Mouse (Mus musculus) lung, embryonic 14.5 days (tissue): ENCODE measurements around the gene Ints3. TPM values are rescaled to one million over a fixed set of nuclear protein-coding genes. Genes with fewer than 3 reads are reported as not detected.

Experiments used
- ATAC-seq: fragments of 200-750 bp; cut with Nextera tagmentation; 2 replicates; pipeline ENCODE4 v1.8.0; 2017; ENCODE audit warnings: mild to moderate bottlenecking, moderate TSS enrichment, moderate library complexity; ENCODE audit not compliant: insufficient read depth
- DNase-seq: peaks from one replicate; pipeline ENCODE4 v3.0.0-alpha.2; 2015
- H3K27ac ChIP-seq: fragments of 300-500 bp; sonication (generic); 2 replicates; pipeline ENCODE4 v1.5.1; 2014; ENCODE audit warnings: low read depth, mild to moderate bottlenecking, moderate library complexity
- H3K27me3 ChIP-seq: fragments of 300-500 bp; sonication (generic); 2 replicates; pipeline ENCODE4 v1.6.1; 2014; ENCODE audit warnings: low read length, control low read depth; ENCODE audit not compliant: insufficient read depth
- H3K36me3 ChIP-seq: fragments of 300-500 bp; sonication (generic); 2 replicates; pipeline ENCODE4 v1.6.1; 2014; ENCODE audit warnings: control low read depth; ENCODE audit not compliant: insufficient read depth
- H3K4me1 ChIP-seq: fragments of 300-500 bp; sonication (generic); 2 replicates; pipeline ENCODE4 v1.6.1; 2014; ENCODE audit warnings: antibody characterized with exemption, control low read depth; ENCODE audit not compliant: insufficient read depth
- H3K4me2 ChIP-seq: fragments of 300-500 bp; sonication (generic); 2 replicates; pipeline ENCODE4 v1.6.1; 2014; ENCODE audit warnings: mild to moderate bottlenecking
- H3K4me3 ChIP-seq: fragments of 300-500 bp; sonication (generic); 2 replicates; pipeline ENCODE4 v1.5.1; 2014; ENCODE audit warnings: low read depth, low read length
- H3K9ac ChIP-seq: fragments of 300-500 bp; sonication (generic); 2 replicates; pipeline ENCODE4 v1.6.1; 2014
- H3K9me3 ChIP-seq: fragments of 300-500 bp; sonication (generic); 2 replicates; pipeline ENCODE4 v1.6.1; 2016; ENCODE audit warnings: low read depth, low read length, control low read depth
- CTCF ChIP-seq: IDR thresholded peaks from 2 replicates; pipeline ENCODE4 v1.5.1; 2016; ENCODE audit warnings: antibody characterized with exemption, low read depth
- WGBS: fragments of 180-500 bp; shearing (Covaris S2); extraction: QIAGEN DNeasy Blood & Tissue Kit; methylation state at CpG from one replicate; pipeline ENCODE4 v1.1.7; 2014; 5-methylcytosine and 5-hydroxymethylcytosine counted together
- polyA plus RNA-seq: library from polyadenylated mRNA; unstranded; fragments of >200 nt; fragmentation: Nextera tagmentation; extraction: Ambion mirVana; gene quantifications from 2 replicates; pipeline ENCODE4 v1.2.1, GENCODE M21; 2014

The Ints3 gene
- 38.5 and 40.5 TPM in 2 replicates for polyA plus RNA-seq

- peak; percentile 99 for DNase-seq
- Histone ChIP-seq H3K9me3 (no peaks in the 10 kb centered on the region), H3K36me3 (no peaks in the 10 kb centered on the region), H3K27ac (peak within 1 kb of the TSS; percentile 96), H3K4me1 (peaks cover 21% of the 10 kb centered on the region; the same call in 1 of the 2 replicates), H3K27me3 (no peaks in the 10 kb centered on the region), H3K4me3 (peak within 1 kb of the TSS; percentile 68), H3K9ac (peak within 1 kb of the TSS; percentile 90), H3K4me2 (peak within 1 kb of the TSS; percentile 92)
- WGBS, result under 1% methylated on average over 52 of the region's 52 CpGs
- no peak for TF ChIP-seq CTCF
- peak; percentile 100 for ATAC-seq
Measured at GRCm38 (mm10) chr3:90433381-90434020, at the start of gene Ints3. Ints3 (minus strand) TSS chr3:90433622.

GRCm38 (mm10) chr3:90475831-90476611 lies 42.6 kb upstream of the Ints3 start, which contains the start of gene Ilf2:
Ilf2 (plus strand) TSS chr3:90476126.
- TF ChIP-seq CTCF, result peak; percentile 67
- Histone ChIP-seq H3K4me2 (peak within 1 kb of the TSS; percentile 78), H3K4me3 (peak within 1 kb of the TSS; percentile 80), H3K9ac (peak within 1 kb of the TSS; percentile 96), H3K27ac (peak within 1 kb of the TSS; percentile 95), H3K27me3 (no peaks in the 10 kb centered on the region), H3K36me3 (peaks cover 37% of the 10 kb centered on the region), H3K9me3 (no peaks in the 10 kb centered on the region), H3K4me1 (no peaks in the 10 kb centered on the region)
- WGBS, result under 1% methylated on average over 45 of the region's 45 CpGs
- peak; percentile 99 for ATAC-seq
- peak; percentile 99 for DNase-seq

- Histone ChIP-seq H3K36me3 (peaks cover 30% of the 10 kb centered on the region), H3K27me3 (no peaks in the 10 kb centered on the region), H3K9ac (no peak overlapping the region), H3K9me3 (no peaks in the 10 kb centered on the region), H3K27ac (no peak overlapping the region), H3K4me3 (peak overlapping the region; percentile 35), H3K4me1 (no peaks in the 10 kb centered on the region), H3K4me2 (peak overlapping the region; percentile 51)
- 38% methylated on average over 15 of the region's 16 CpGs for whole genome bisulfite sequencing
- no peak for TF ChIP-seq CTCF
- DNase-seq (no peak), ATAC-seq (peak; percentile 1; the same call in 1 of the 2 replicates)
Measured at GRCm38 (mm10) chr3:90475151-90475830, 41.9 kb upstream of the Ints3 start.

GRCm38 (mm10) chr3:90472213-90472612 lies 38.8 kb upstream of the Ints3 start:
- no peaks in the 10 kb centered on the region for H3K27me3 ChIP-seq
- no peak overlapping the region for H3K27ac ChIP-seq
- 0 out of 2 replicates have a peak, but pooled peaks cover 2% of the 10 kb centered on the region for H3K36me3 ChIP-seq
- no peak overlapping the region for H3K9ac ChIP-seq
- H3K4me1 ChIP-seq, result no peaks in the 10 kb centered on the region
- no peak overlapping the region for H3K4me3 ChIP-seq
- WGBS, result 27% methylated on average over 3 of the region's 3 CpGs
- TF ChIP-seq CTCF, result peak; percentile 45
- H3K9me3 ChIP-seq, result no peaks in the 10 kb centered on the region
- DNase-seq (peak; percentile 59), ATAC-seq (no peak)
- no peak overlapping the region for H3K4me2 ChIP-seq

- ATAC-seq (no peak), DNase-seq (no peak)
- peaks cover 31% of the 10 kb centered on the region for H3K27me3 ChIP-seq
- no peaks in the 10 kb centered on the region for H3K36me3 ChIP-seq
- no peak overlapping the region for H3K9ac ChIP-seq
- H3K4me1 ChIP-seq, result peaks cover 4% of the 10 kb centered on the region; the same call in 1 of the 2 replicates
- no peak overlapping the region for H3K4me2 ChIP-seq
- 90% methylated on average over 10 of the region's 10 CpGs for WGBS
- no peak for TF ChIP-seq CTCF
- no peaks in the 10 kb centered on the region for H3K9me3 ChIP-seq
- no peak overlapping the region for H3K4me3 ChIP-seq
- H3K27ac ChIP-seq, result no peak overlapping the region
Measured at GRCm38 (mm10) chr3:90467618-90468300, 34.3 kb upstream of the Ints3 start.

- H3K4me2 ChIP-seq, result peak overlapping the region; percentile 93
- H3K4me3 ChIP-seq, result peak overlapping the region; percentile 57
- no peaks in the 10 kb centered on the region for H3K36me3 ChIP-seq
- no peaks in the 10 kb centered on the region for H3K9me3 ChIP-seq
- peak overlapping the region; percentile 47 for H3K9ac ChIP-seq
- WGBS, result under 1% methylated on average over 15 of the region's 15 CpGs
- TF ChIP-seq CTCF, result peak; percentile 90
- peak; percentile 60 for ATAC-seq
- DNase-seq, result peak; percentile 93
- peaks cover 4% of the 10 kb centered on the region; the same call in 1 of the 2 replicates for H3K4me1 ChIP-seq
- H3K27ac ChIP-seq, result peak overlapping the region; percentile 50; the same call in 1 of the 2 replicates
- H3K27me3 ChIP-seq, result peaks cover 32% of the 10 kb centered on the region
Measured at GRCm38 (mm10) chr3:90466311-90466766, 32.9 kb upstream of the Ints3 start.
